In genomic region chr6:118301880-118302782, GRCm38 (mm10) we compare ENCODE assay signal across 17 mouse cellular contexts.
DNase-seq lines count a peak whose midpoint lies in the region; ATAC-seq lines count a peak whose summit lies in the region.
"Had no signal": no experiment of that assay in that cellular context is flagged by ENCODE, and none has a peak within 500 bp of the region (broad histone marks: within the 10 kb centered on the region; RNA-seq: fewer than 3 reads in every experiment).

No protein-coding gene starts in this region.

- peak; percentile 7 for DNase-seq in kidney, adult 9 months
- no peak for DNase-seq in kidney, postnatal 14 days
- DNase-seq in embryonic facial prominence, embryonic 14.5 days (ENCODE audit: low spot score) = peak; percentile 31
- DNase-seq in retina, embryonic 14.5 days (ENCODE audit: low spot score) = peak; percentile 50
- no peak for DNase-seq in lung, postnatal 14 days
- no peak for DNase-seq in right cerebral cortex, postnatal 36 days (ENCODE audit: low spot score in 2 of 2)
- DNase-seq: adrenal gland, postnatal 25 days; B cell, adult 2 months; cerebellum, adult 8-10 months; right cerebral cortex, postnatal 4 days had no signal

- no peaks in the 10 kb centered on the region for H3K4me1 ChIP-seq in embryonic facial prominence, embryonic 14.5 days (ENCODE audit: control insufficient read depth, insufficient read depth, low read length)
- H3K4me1 ChIP-seq in hindbrain, embryonic 16.5 days (ENCODE audit: control insufficient read depth, insufficient read depth, low read depth, low read length) = peaks cover 14% of the 10 kb centered on the region
- no peaks in the 10 kb centered on the region for H3K4me1 ChIP-seq in liver, embryonic 12.5 days
- H3K4me1 ChIP-seq: heart, embryonic 13.5 days; intestine, embryonic 15.5 days; limb, embryonic 15.5 days; stomach, embryonic 15.5 days had no signal

- 36% methylated on average over 11 of the region's 11 CpGs for WGBS in embryonic facial prominence, embryonic 14.5 days
- 35% methylated on average over 11 of the region's 11 CpGs for whole genome bisulfite sequencing in hindbrain, embryonic 16.5 days
- WGBS in liver, embryonic 12.5 days (ENCODE audit: insufficient replicate concordance) = 57% methylated on average over 11 of the region's 11 CpGs

- no peaks in the 10 kb centered on the region for H3K9me3 ChIP-seq in embryonic facial prominence, embryonic 14.5 days (ENCODE audit: control insufficient read depth, low read length)
- no peaks in the 10 kb centered on the region for H3K9me3 ChIP-seq in hindbrain, embryonic 16.5 days (ENCODE audit: control insufficient read depth, low read length)
- no peaks in the 10 kb centered on the region for H3K9me3 ChIP-seq in liver, embryonic 12.5 days (replicated peaks)
- H3K9me3 ChIP-seq: heart, embryonic 13.5 days; intestine, embryonic 15.5 days; limb, embryonic 15.5 days; stomach, embryonic 15.5 days had no signal

- no peaks in the 10 kb centered on the region for H3K27me3 ChIP-seq in embryonic facial prominence, embryonic 14.5 days (replicated peaks; ENCODE audit: control insufficient read depth, insufficient read depth, low read length)
- no peaks in the 10 kb centered on the region for H3K27me3 ChIP-seq in hindbrain, embryonic 16.5 days (replicated peaks; ENCODE audit: control insufficient read depth, insufficient read depth, low read length)
- H3K27me3 ChIP-seq in liver, embryonic 12.5 days (replicated peaks) = no peaks in the 10 kb centered on the region
- H3K27me3 ChIP-seq: intestine, embryonic 15.5 days; limb, embryonic 15.5 days; stomach, embryonic 15.5 days had no signal

- no peaks in the 10 kb centered on the region for H3K36me3 ChIP-seq in embryonic facial prominence, embryonic 14.5 days (ENCODE audit: control insufficient read depth, insufficient read depth, low read length)
- H3K36me3 ChIP-seq in hindbrain, embryonic 16.5 days (ENCODE audit: control insufficient read depth, insufficient read depth, low read length) = no peaks in the 10 kb centered on the region
- no peaks in the 10 kb centered on the region for H3K36me3 ChIP-seq in liver, embryonic 12.5 days
- H3K36me3 ChIP-seq: heart, embryonic 13.5 days; intestine, embryonic 15.5 days; limb, embryonic 15.5 days; stomach, embryonic 15.5 days had no signal

- no peak overlapping the region for H3K4me3 ChIP-seq in embryonic facial prominence, embryonic 14.5 days (ENCODE audit: low read depth, low read length)
- H3K4me3 ChIP-seq in hindbrain, embryonic 16.5 days (ENCODE audit: low read length) = no peak overlapping the region
- H3K4me3 ChIP-seq in liver, embryonic 12.5 days = no peak overlapping the region
- H3K4me3 ChIP-seq: heart, embryonic 13.5 days; intestine, embryonic 15.5 days; limb, embryonic 15.5 days; stomach, embryonic 15.5 days had no signal

- no peak overlapping the region for H3K9ac ChIP-seq in embryonic facial prominence, embryonic 14.5 days (ENCODE audit: low read depth, low read length)
- H3K9ac ChIP-seq in hindbrain, embryonic 16.5 days (ENCODE audit: low read depth, low read length) = no peak overlapping the region
- H3K9ac ChIP-seq in liver, embryonic 12.5 days = no peak overlapping the region
- H3K9ac ChIP-seq: heart, embryonic 13.5 days; intestine, embryonic 15.5 days; limb, embryonic 15.5 days; stomach, embryonic 15.5 days had no signal

- H3K4me2 ChIP-seq in embryonic facial prominence, embryonic 14.5 days (ENCODE audit: low read depth, low read length) = no peak overlapping the region
- H3K4me2 ChIP-seq in hindbrain, embryonic 16.5 days (ENCODE audit: low read length) = 0 out of 2 replicates have a peak overlapping the region, but pooled peaks have one; percentile 2
- H3K4me2 ChIP-seq in liver, embryonic 12.5 days = no peak overlapping the region
- H3K4me2 ChIP-seq: heart, embryonic 13.5 days; intestine, embryonic 15.5 days; limb, embryonic 15.5 days; stomach, embryonic 15.5 days had no signal

- ATAC-seq in embryonic facial prominence, embryonic 14.5 days (ENCODE audit: low read depth) = no peak; the same call in 1 of the 2 replicates
- ATAC-seq in hindbrain, embryonic 16.5 days = peak; percentile 78
- ATAC-seq in liver, embryonic 12.5 days = no peak
- ATAC-seq: intestine, embryonic 15.5 days; lung, postnatal 0 days had no signal

- no peak overlapping the region for H3K27ac ChIP-seq in embryonic facial prominence, embryonic 14.5 days (replicated peaks; ENCODE audit: low read depth, low read length)
- peak overlapping the region; percentile 55 for H3K27ac ChIP-seq in hindbrain, embryonic 16.5 days (ENCODE audit: low read depth, low read length)
- no peak overlapping the region for H3K27ac ChIP-seq in liver, embryonic 12.5 days
- H3K27ac ChIP-seq: heart, embryonic 13.5 days; intestine, embryonic 15.5 days; limb, embryonic 15.5 days; stomach, embryonic 15.5 days had no signal

Comparison
In these comparisons a context has a peak if more than half of its experiments do, and no peak if none do; other contexts are left out.
1. DNase-seq: peak in kidney, adult 9 months (single experiment), embryonic facial prominence, embryonic 14.5 days (single experiment) and retina, embryonic 14.5 days (single experiment); none in kidney, postnatal 14 days (single experiment), lung, postnatal 14 days (single experiment) and right cerebral cortex, postnatal 36 days (0 of 2).